Mouse (Mus musculus): ENCODE results near the gene Tmem53.

DNA sequence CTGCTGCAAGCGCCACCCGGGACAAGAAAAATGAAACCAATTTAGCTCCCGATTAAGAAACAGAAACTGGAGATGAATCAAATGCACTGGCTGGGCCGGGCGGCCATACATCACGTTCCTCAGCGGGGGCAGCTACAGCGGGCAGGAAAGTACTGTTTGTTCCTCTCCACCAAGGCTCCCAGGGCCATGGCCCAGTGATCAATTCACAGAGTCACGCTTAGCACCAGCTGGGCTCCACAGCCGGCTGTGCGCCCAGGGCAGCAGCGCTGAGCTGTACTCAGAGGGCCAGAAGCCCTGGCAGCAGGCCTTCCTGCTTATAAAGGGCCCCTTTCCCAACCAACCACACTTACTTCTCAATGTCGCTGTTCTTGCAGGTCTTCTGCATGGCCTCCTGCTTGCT, 25.3 kb downstream of the Tmem53 start:
- TF ChIP-seq POLR2A (IDR thresholded peaks at IDR 0.05; ENCODE audit: control insufficient read depth, extremely low read depth, insufficient read depth, low read length, poor library complexity) (no peak), CTCF (IDR thresholded peaks at IDR 0.05; ENCODE audit: borderline replicate concordance, control insufficient read depth, extremely low read depth, insufficient read depth, low read length, poor library complexity) (no peak)
